Mouse (Mus musculus) ES-E14 (cell line): ENCODE results near the gene Slc16a9. TPM values are rescaled to one million over a fixed set of nuclear protein-coding genes. Genes with fewer than 3 reads are reported as not detected.

Experiments
- DNase-seq: peaks from one replicate; pipeline ENCODE4 v3.0.0-alpha.2; 2013; ENCODE audit warnings: low read depth, low spot score
- H3K27ac ChIP-seq: 2 replicates; pipeline ENCODE4 v1.5.1; 2012; ENCODE audit warnings: low read depth, mild to moderate bottlenecking, low read length, moderate library complexity, mixed read lengths; ENCODE audit not compliant: poor library complexity, insufficient read depth, severe bottlenecking
- H3K36me3 ChIP-seq: 2 replicates; pipeline ENCODE4 v1.6.1; 2012; ENCODE audit warnings: mild to moderate bottlenecking, low read length, moderate library complexity, mixed read lengths; ENCODE audit not compliant: control insufficient read depth, poor library complexity, insufficient read depth, severe bottlenecking
- H3K4me1 ChIP-seq, 2 experiments: fragments of 150-350 bp in 1 of 2; sonication (generic) in 1 of 2; 2 replicates each; pipeline ENCODE4 v1.6.1; 2012; ENCODE audit warnings: low read length in 2 of 2, mild to moderate bottlenecking in 1 of 2, mixed read lengths in 1 of 2; ENCODE audit not compliant: control insufficient read depth in 2 of 2, insufficient read depth in 2 of 2, poor library complexity in 1 of 2
- H3K4me3 ChIP-seq, 2 experiments: fragments of 150-350 bp in 1 of 2; sonication (generic) in 1 of 2; 2 replicates each; pipeline ENCODE4 v1.5.1; 2012; ENCODE audit warnings: low read length in 2 of 2, low read depth in 1 of 2, mild to moderate bottlenecking in 1 of 2, mixed read lengths in 1 of 2; ENCODE audit not compliant: insufficient read depth in 1 of 2, poor library complexity in 1 of 2, severe bottlenecking in 1 of 2
- H3K9ac ChIP-seq: 2 replicates; pipeline ENCODE4 v1.6.1; 2012; ENCODE audit warnings: low read depth, mild to moderate bottlenecking, low read length, mixed read lengths; ENCODE audit not compliant: poor library complexity, insufficient read depth, severe bottlenecking
- H3K9me3 ChIP-seq: fragments of 150-350 bp; sonication (generic); 2 replicates; pipeline ENCODE4 v1.6.1; 2012; ENCODE audit warnings: low read depth, mild to moderate bottlenecking, low read length; ENCODE audit not compliant: control insufficient read depth, insufficient read depth
- CHD2 ChIP-seq: IDR thresholded peaks from 2 replicates; pipeline ENCODE4 v1.6.1; 2014; ENCODE audit warnings: mild to moderate bottlenecking, low read depth, low read length, inconsistent platforms
- HCFC1 ChIP-seq: IDR thresholded peaks from 2 replicates; pipeline ENCODE4 v1.6.1; 2012; ENCODE audit warnings: low read length, inconsistent platforms, borderline replicate concordance; ENCODE audit not compliant: insufficient read depth
- MAFK ChIP-seq: IDR thresholded peaks from 2 replicates; pipeline ENCODE4 v1.6.1; 2014; ENCODE audit warnings: mild to moderate bottlenecking, low read depth, low read length, inconsistent platforms; ENCODE audit not compliant: insufficient read depth
- ZC3H11A ChIP-seq: IDR thresholded peaks from 2 replicates; pipeline ENCODE4 v1.6.1; 2012; ENCODE audit warnings: low read depth, mild to moderate bottlenecking, inconsistent platforms, low read length, borderline replicate concordance
- ZNF384 ChIP-seq: IDR thresholded peaks from 2 replicates; pipeline ENCODE4 v1.6.1; 2012; ENCODE audit warnings: low read depth, low read length, inconsistent platforms
- in situ Hi-C, 2 experiments: fragments of 600-800 bp; cut with MboI; formaldehyde crosslinking; loops; one replicate each; pipeline ENCODE4 v1.15.1; 2025; ENCODE audit warnings: low sequenced_read_pairs in 2 of 2, inconsistent platforms in 1 of 2; ENCODE audit not compliant: unreplicated experiment in 2 of 2
- total RNA-seq: library from RNA; depleted of rRNA; stranded (reverse); fragments of 300-350 nt; gene quantifications from 2 replicates; pipeline ENCODE4 v1.2.3, GENCODE M21; 2012

The Slc16a9 gene
- total RNA-seq, 1 experiment = 1.3 TPM

DNA sequence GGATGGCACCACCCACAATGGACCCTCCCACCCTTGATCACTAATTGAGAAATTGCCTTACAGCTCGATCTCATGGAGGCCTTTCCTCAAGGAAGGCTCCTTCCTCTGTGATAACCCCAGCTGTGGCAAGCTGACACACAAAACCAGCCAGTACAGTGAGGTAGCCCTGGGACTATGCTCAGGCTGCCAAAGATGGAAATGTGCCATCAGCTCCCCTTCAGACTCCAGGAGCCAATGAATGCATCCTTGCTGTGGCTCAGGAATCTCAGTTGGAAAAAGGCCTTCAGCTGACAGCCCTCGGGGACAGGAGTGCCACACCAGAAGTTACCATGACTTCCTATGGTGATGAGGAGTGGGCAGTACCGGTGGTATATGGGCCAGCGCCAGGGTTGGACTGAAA is 9.8 kb downstream of the Slc16a9 start:
- Histone ChIP-seq H3K4me1 (peaks cover 0 to 4% of the 10 kb centered on the region in 2 experiments; a peak in 2 of 4 replicates), H3K4me3 (no peak overlapping the region), H3K9ac (no peak overlapping the region), H3K36me3 (no peaks in the 10 kb centered on the region), H3K27ac (no peak overlapping the region), H3K9me3 (no peaks in the 10 kb centered on the region)
- in situ Hi-C loops = no loop called here
- TF ChIP-seq MAFK = no peak
- TF ChIP-seq HCFC1 = no peak
- no peak for TF ChIP-seq ZC3H11A
- TF ChIP-seq ZNF384 = no peak
- no peak for TF ChIP-seq CHD2
- no peak for DNase-seq

DNA sequence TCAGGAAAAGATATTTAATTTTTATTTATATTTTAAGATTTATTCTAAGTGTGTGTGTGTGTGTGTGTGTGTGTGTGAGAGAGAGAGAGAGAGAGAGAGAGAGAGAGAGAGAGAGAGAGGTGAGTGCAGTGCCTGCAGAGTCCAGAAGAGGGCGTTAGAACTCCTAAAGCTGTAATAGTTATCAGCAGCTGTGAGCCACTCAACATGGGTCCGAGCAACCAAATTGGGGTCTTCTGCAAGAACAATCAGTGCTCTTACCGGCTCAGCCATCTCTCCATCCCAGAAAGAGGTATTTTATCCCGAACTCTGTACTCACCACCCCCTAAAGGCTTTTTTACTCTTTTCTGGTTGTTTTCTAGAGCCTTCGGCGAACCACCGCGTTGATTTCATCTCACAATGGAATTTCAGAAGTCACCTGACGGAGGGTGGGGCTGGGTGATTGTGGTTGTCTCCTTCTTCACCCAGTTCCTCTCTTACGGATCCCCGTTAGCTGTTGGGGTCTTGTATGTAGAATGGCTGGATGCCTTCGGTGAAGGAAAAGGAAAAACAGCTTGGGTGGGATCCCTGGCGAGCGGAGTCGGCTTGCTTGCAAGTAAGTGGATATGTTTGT is 10.8 kb downstream of the Slc16a9 start:
- DNase-seq = no peak
- TF ChIP-seq ZNF384 (no peak), CHD2 (no peak), HCFC1 (no peak), MAFK (no peak), ZC3H11A (no peak)
- H3K36me3 ChIP-seq = no peaks in the 10 kb centered on the region
- peaks cover 0 to 4% of the 10 kb centered on the region in 2 experiments; a peak in 3 of 4 replicates for H3K4me1 ChIP-seq
- peak overlapping the region in 1 of 2 experiments; percentile 53; a peak in 3 of 4 replicates for H3K4me3 ChIP-seq
- H3K27ac ChIP-seq = no peak overlapping the region
- no peak overlapping the region; the same call in 1 of the 2 replicates for H3K9ac ChIP-seq
- in situ Hi-C loops = no loop called here
- H3K9me3 ChIP-seq = no peaks in the 10 kb centered on the region

DNA sequence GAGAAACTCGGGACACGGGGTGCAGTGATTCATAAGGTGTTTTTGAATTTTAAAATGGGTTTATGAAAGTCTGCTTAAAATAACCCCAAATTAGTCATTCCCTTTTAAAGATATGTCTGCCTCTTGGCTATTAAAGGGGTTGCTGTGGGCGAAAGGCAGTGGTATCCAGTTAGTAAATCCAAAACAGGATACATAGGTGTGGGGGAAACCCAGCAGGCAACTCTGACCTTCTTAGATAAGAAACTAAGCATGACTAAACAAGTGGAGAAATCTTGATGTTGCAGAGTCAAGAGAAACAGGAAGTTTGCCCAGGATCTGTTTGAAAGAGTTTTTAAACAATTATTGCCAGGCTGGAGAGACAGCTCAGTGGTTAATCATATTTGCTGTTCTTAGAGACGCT is 12.1 kb downstream of the Slc16a9 start:
- no peak for TF ChIP-seq MAFK
- no peak for TF ChIP-seq ZNF384
- no peak for TF ChIP-seq ZC3H11A
- no peak for TF ChIP-seq CHD2
- TF ChIP-seq HCFC1 = no peak
- in situ Hi-C loops = no loop called here
- H3K9ac ChIP-seq = no peak overlapping the region
- no peaks in the 10 kb centered on the region for H3K36me3 ChIP-seq
- no peak overlapping the region for H3K27ac ChIP-seq
- DNase-seq = no peak
- no peaks in the 10 kb centered on the region for H3K9me3 ChIP-seq
- H3K4me3 ChIP-seq = no peak overlapping the region
- peaks cover 5 to 7% of the 10 kb centered on the region in 2 experiments; a peak in 3 of 4 replicates for H3K4me1 ChIP-seq

DNA sequence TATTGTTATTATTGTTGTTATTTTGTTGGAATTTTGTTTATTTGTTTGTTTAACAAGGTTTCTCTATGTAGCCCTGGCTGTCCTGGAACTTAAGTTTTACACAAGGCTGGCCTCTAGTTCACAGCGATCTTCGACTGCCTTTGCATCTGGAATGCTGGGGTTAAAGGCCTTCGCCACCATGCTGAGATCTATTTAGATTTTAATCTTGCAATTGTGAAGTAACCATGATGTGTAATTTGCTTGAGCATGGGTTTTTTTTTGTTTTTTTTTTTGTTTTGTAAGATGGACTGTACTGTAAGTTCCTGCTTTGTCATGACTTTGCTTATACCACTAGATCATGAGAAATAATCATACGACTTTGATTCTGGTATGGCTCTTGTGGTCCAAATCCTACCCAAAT is 16.0 kb downstream of the Slc16a9 start:
- Histone ChIP-seq H3K4me1 (peaks cover 4 to 5% of the 10 kb centered on the region in 2 experiments; a peak in 3 of 4 replicates), H3K9ac (no peak overlapping the region), H3K9me3 (no peaks in the 10 kb centered on the region), H3K4me3 (no peak overlapping the region), H3K27ac (no peak overlapping the region), H3K36me3 (no peaks in the 10 kb centered on the region)
- in situ Hi-C loops = no loop called here
- TF ChIP-seq MAFK = no peak
- TF ChIP-seq ZNF384 = peak; percentile 77
- no peak for TF ChIP-seq ZC3H11A
- no peak for TF ChIP-seq CHD2
- DNase-seq = no peak
